Mouse (Mus musculus) heart, embryonic 10.5 days (tissue): ENCODE results near the gene Pde4d. TPM values are rescaled to one million over a fixed set of nuclear protein-coding genes. Genes with fewer than 3 reads are reported as not detected.

Source experiments
- DNase-seq: peaks from one replicate; pipeline ENCODE4 v3.0.0-alpha.2; 2017; ENCODE audit warnings: low spot score
- H3K27ac ChIP-seq: fragments of 300-500 bp; sonication (generic); 2 replicates; pipeline ENCODE4 v1.5.1; 2016; ENCODE audit warnings: mild to moderate bottlenecking
- H3K27me3 ChIP-seq: fragments of 300-500 bp; sonication (generic); 2 replicates; pipeline ENCODE4 v1.6.1; 2016; ENCODE audit warnings: mild to moderate bottlenecking; ENCODE audit not compliant: poor library complexity, insufficient read depth, severe bottlenecking
- H3K36me3 ChIP-seq: fragments of 300-500 bp; sonication (generic); 2 replicates; pipeline ENCODE4 v1.6.1; 2016; ENCODE audit warnings: mild to moderate bottlenecking, moderate library complexity
- H3K4me1 ChIP-seq: fragments of 300-500 bp; sonication (generic); 2 replicates; pipeline ENCODE4 v1.6.1; 2016; ENCODE audit warnings: mild to moderate bottlenecking
- H3K4me3 ChIP-seq: fragments of 300-500 bp; sonication (generic); 2 replicates; pipeline ENCODE4 v1.5.1; 2016; ENCODE audit warnings: mild to moderate bottlenecking, moderate library complexity
- H3K9me3 ChIP-seq: fragments of 300-500 bp; sonication (generic); 2 replicates; pipeline ENCODE4 v1.6.1; 2016; ENCODE audit warnings: mild to moderate bottlenecking, moderate library complexity
- WGBS: fragments of 180-500 bp; shearing (Covaris S2); methylation state at CpG from one replicate; pipeline ENCODE4 v1.1.7; 2016; 5-methylcytosine and 5-hydroxymethylcytosine counted together
- polyA plus RNA-seq: library from polyadenylated mRNA; unstranded; fragments of >200 nt; fragmentation: Nextera tagmentation; extraction: Ambion mirVana; gene quantifications from 2 replicates; pipeline ENCODE4 v1.2.1, GENCODE M21; 2016

The Pde4d gene
- polyA plus RNA-seq, 1 experiment from 2014 or later, result 24.9 TPM

DNA sequence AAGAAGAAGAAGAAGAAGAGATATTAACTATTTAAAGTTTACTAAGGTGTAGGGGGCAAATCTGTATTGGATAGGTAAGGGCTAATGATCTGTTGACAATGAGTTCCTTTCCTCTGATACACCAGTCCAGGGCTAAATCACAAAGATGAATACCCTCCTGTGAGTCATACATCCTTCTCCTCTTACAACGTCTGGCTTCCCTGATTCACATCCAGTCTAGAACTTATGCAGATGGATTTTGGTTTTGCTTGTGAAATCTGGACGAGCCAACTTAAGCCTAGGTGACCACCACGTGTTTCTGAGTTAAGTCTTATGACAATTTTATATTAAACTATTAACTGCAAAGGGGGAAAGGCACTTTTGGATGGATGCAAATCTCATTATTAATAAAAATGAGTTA, 1369.3 kb downstream of the Pde4d start:
- Histone ChIP-seq H3K9me3 (no peaks in the 10 kb centered on the region), H3K36me3 (no peaks in the 10 kb centered on the region), H3K27ac (no peak overlapping the region), H3K27me3 (no peaks in the 10 kb centered on the region), H3K4me1 (peaks cover 34% of the 10 kb centered on the region), H3K4me3 (no peak overlapping the region)
- WGBS, result 75% methylated on average over 3 of the region's 3 CpGs
- DNase-seq, result no peak

DNA sequence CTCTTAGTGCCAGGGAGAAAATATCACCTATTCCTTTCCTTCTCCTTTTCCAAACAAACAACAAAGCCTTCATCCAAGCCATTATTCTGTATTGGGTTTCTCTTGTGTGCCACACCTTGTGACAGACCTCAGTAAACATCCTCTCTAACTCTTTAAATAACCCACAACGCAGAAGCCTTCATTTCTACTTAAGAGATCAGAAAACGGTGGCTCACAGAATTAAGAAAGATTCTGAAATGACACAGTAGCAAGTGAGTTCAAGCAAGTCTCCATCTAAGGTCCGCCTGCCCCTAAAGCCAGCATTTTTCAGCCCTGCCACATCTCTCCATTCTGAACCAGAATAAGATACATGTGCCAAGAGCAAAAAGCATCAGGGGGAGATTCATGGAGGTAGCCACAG, 1370.4 kb downstream of the Pde4d start:
- no peak for DNase-seq
- Histone ChIP-seq H3K27ac (0 out of 2 replicates have a peak overlapping the region, but pooled peaks have one; percentile 6), H3K9me3 (no peaks in the 10 kb centered on the region)

GRCm38 (mm10) chr13:109820866-109821265, 1371.1 kb downstream of the Pde4d start:
- DNase-seq, result no peak
- peaks cover 43% of the 10 kb centered on the region for H3K4me1 ChIP-seq
- WGBS, result 31% methylated on average over 3 of the region's 3 CpGs
- H3K4me3 ChIP-seq, result no peak overlapping the region
- peak overlapping the region; percentile 91 for H3K27ac ChIP-seq
- H3K36me3 ChIP-seq, result no peaks in the 10 kb centered on the region
- H3K27me3 ChIP-seq, result no peaks in the 10 kb centered on the region
- no peaks in the 10 kb centered on the region for H3K9me3 ChIP-seq

More for the DNA sequence above, 1370.4 kb downstream of the Pde4d start:
- H3K36me3 ChIP-seq, result no peaks in the 10 kb centered on the region
- no peak overlapping the region for H3K4me3 ChIP-seq
- 73% methylated on average over 3 of the region's 3 CpGs for WGBS
- no peaks in the 10 kb centered on the region for H3K27me3 ChIP-seq
- H3K4me1 ChIP-seq, result peaks cover 43% of the 10 kb centered on the region

- Histone ChIP-seq H3K4me1 (peaks cover 43% of the 10 kb centered on the region), H3K9me3 (no peaks in the 10 kb centered on the region), H3K27ac (peak overlapping the region; percentile 91), H3K4me3 (peak overlapping the region; percentile 52), H3K36me3 (no peaks in the 10 kb centered on the region), H3K27me3 (no peaks in the 10 kb centered on the region)
- WGBS, result 36% methylated on average over 8 of the region's 8 CpGs
- no peak for DNase-seq
These were observed 1372.1 kb downstream of the Pde4d start for GRCm38 (mm10) chr13:109821725-109822412.

DNA sequence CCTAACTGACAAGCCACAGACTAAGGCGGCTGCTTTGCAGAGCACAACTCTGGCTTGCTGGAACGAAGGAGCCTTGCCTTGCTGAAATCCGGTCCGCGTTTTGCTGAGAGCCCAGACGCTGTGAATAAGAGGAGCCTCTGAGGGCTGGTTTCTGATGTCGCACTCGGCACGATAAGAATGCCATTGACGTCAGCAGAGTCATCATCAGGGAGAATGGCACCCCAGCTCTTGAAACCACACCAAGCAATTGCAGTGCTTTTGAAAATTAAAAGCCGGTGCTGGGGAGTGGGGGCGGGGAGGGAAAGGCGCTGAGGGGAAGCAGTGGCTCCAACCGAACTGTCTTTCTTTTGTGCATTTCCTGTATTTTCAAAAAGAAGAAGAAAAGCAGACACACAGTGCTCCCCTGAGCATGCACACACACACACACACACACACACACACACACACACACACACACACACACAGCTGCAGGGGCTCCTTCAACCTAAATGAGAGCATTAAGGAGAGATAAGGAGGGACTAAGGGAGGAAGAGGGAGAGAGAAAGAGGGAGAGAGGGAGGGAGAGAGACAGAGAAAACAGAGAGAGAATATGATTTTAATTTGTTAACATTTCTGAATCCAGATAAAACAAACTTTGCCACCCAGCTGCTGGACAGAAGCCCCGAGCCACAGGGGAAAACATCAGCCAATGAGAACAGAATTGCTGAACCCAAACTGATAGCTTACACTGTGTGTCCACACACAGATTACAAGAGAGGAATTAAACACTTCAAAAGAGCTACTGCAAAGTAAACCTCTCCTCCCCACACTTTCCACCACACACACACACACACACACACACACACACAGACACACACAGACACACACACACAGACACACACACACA, 1372.9 kb downstream of the Pde4d start:
- Histone ChIP-seq H3K27me3 (no peaks in the 10 kb centered on the region), H3K9me3 (no peaks in the 10 kb centered on the region), H3K4me1 (peaks cover 43% of the 10 kb centered on the region), H3K36me3 (no peaks in the 10 kb centered on the region), H3K27ac (peak overlapping the region; percentile 91), H3K4me3 (peak overlapping the region; percentile 52)
- under 1% methylated on average over 14 of the region's 15 CpGs for WGBS
- DNase-seq, result peak; percentile 98

GRCm38 (mm10) chr13:109823307-109824031, 1373.7 kb downstream of the Pde4d start:
- Histone ChIP-seq H3K27me3 (no peaks in the 10 kb centered on the region), H3K4me1 (peaks cover 43% of the 10 kb centered on the region), H3K27ac (peak overlapping the region; percentile 91), H3K9me3 (no peaks in the 10 kb centered on the region), H3K4me3 (peak overlapping the region; percentile 52; the same call in 1 of the 2 replicates), H3K36me3 (no peaks in the 10 kb centered on the region)
- 26% methylated on average over 11 of the region's 11 CpGs for WGBS
- DNase-seq, result no peak

GRCm38 (mm10) chr13:109825891-109826290, 1376.1 kb downstream of the Pde4d start:
- no peak overlapping the region for H3K4me3 ChIP-seq
- peaks cover 41% of the 10 kb centered on the region for H3K4me1 ChIP-seq
- DNase-seq, result no peak
- H3K9me3 ChIP-seq, result no peaks in the 10 kb centered on the region
- WGBS, result 85% methylated on average over 6 of the region's 6 CpGs
- no peaks in the 10 kb centered on the region for H3K27me3 ChIP-seq
- no peaks in the 10 kb centered on the region for H3K36me3 ChIP-seq
- H3K27ac ChIP-seq, result no peak overlapping the region

- 86% methylated on average over 6 of the region's 6 CpGs for WGBS
- Histone ChIP-seq H3K9me3 (no peaks in the 10 kb centered on the region), H3K27ac (no peak overlapping the region), H3K27me3 (no peaks in the 10 kb centered on the region), H3K4me3 (no peak overlapping the region), H3K4me1 (peaks cover 27% of the 10 kb centered on the region), H3K36me3 (no peaks in the 10 kb centered on the region)
- no peak for DNase-seq
These were observed 1377.6 kb downstream of the Pde4d start for GRCm38 (mm10) chr13:109827341-109827740.

DNA sequence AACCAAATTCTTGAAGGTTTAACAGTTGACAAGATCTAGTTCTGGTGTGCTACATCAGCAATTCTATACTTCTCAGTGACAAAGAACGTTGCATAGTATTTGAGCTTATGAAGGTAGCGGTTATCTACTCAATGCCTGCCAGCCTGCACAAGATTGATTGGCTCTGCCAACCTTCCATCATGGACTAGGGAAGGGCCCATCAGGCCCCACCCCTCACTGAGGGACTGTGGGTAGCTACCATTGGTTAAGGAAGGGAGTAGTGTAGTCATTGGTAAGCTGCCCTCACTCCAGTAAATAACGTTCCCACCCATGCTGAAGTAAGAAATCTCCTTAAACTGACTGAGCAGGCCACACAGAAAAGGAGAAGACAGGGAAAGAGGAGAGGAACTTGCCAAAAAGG, 1378.2 kb downstream of the Pde4d start:
- H3K36me3 ChIP-seq, result no peaks in the 10 kb centered on the region
- no peak overlapping the region for H3K27ac ChIP-seq
- H3K9me3 ChIP-seq, result no peaks in the 10 kb centered on the region
- DNase-seq, result no peak
- WGBS, result 80% methylated on average over 3 of the region's 3 CpGs
- peaks cover 21% of the 10 kb centered on the region for H3K4me1 ChIP-seq
- H3K27me3 ChIP-seq, result no peaks in the 10 kb centered on the region
- no peak overlapping the region for H3K4me3 ChIP-seq

- H3K27me3 ChIP-seq, result no peaks in the 10 kb centered on the region
- peaks cover 7% of the 10 kb centered on the region for H3K4me1 ChIP-seq
- H3K27ac ChIP-seq, result no peak overlapping the region
- H3K36me3 ChIP-seq, result no peaks in the 10 kb centered on the region
- 78% methylated on average over 3 of the region's 3 CpGs for WGBS
- no peak overlapping the region for H3K4me3 ChIP-seq
- no peak for DNase-seq
- no peaks in the 10 kb centered on the region for H3K9me3 ChIP-seq
These were observed 1379.7 kb downstream of the Pde4d start for GRCm38 (mm10) chr13:109829444-109829843.

DNA sequence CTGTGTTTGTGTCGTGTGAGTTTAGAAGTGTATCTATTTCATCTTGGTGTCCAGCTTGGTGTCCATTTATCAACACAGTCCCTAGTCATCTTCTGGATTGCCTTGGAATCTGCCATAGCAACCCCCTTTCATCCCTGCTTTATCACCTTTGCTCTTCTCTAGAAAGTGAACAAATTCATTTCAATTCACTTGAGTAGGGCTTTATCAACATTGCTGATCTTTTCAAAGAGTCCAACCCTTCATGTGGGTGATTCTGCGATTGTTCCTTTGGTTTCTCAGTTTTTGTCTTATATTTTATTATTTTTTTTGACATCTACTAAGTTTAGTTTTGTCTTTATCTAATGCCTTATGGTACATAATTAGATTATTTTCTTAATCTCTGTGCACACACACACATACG, 1385.2 kb downstream of the Pde4d start:
- H3K9me3 ChIP-seq, result no peaks in the 10 kb centered on the region
- no peaks in the 10 kb centered on the region for H3K4me1 ChIP-seq
- no peak for DNase-seq
- H3K27me3 ChIP-seq, result no peaks in the 10 kb centered on the region
- 91% methylated on average over 3 of the region's 3 CpGs for WGBS
- no peak overlapping the region for H3K27ac ChIP-seq
- no peaks in the 10 kb centered on the region for H3K36me3 ChIP-seq
- no peak overlapping the region for H3K4me3 ChIP-seq

DNA sequence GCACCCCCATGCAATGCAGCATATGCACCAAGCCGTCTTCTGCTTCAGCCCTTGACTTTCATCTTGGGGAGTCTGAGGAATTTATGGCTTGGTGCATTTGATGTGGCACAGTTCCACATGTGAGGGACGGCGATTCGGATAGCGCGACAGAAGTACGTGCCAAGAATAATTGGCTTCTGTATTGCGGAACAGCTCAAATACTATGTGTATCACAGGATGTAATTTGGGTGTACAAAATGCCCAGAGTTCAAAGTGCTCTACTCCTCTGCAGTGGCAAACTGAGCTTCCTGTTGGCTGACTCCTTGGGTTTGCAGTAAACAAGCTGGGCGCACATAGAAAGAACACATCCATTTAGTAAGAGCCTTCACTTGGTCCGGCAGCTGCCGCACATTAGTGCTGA, 1387.7 kb downstream of the Pde4d start:
- Histone ChIP-seq H3K4me1 (no peaks in the 10 kb centered on the region), H3K36me3 (no peaks in the 10 kb centered on the region), H3K27me3 (no peaks in the 10 kb centered on the region), H3K4me3 (no peak overlapping the region), H3K9me3 (no peaks in the 10 kb centered on the region), H3K27ac (no peak overlapping the region)
- WGBS, result 91% methylated on average over 11 of the region's 11 CpGs
- DNase-seq, result no peak

DNA sequence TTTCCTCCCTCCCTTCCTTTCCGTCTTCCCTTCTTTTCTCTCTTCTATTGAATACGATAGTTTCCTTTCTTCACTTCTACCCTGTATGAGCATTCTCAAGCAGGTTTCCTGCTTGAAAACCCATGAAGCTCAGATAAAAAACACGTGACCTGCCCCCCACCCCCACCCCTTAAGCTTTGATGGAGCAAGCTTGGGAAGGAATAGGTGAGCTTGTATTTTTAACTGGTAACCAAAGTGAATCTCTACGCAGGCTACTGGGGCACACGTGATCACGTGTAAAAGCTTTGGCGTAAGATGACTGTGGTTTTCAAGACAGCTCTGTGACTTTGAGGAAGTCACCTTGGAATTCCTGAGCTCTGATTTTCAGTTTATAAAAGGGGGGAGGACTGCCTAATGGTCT, 1388.2 kb downstream of the Pde4d start:
- Histone ChIP-seq H3K4me3 (no peak overlapping the region), H3K27me3 (no peaks in the 10 kb centered on the region), H3K36me3 (no peaks in the 10 kb centered on the region), H3K4me1 (no peaks in the 10 kb centered on the region), H3K27ac (no peak overlapping the region), H3K9me3 (no peaks in the 10 kb centered on the region)
- DNase-seq, result no peak
- 82% methylated on average over 7 of the region's 7 CpGs for WGBS
